Mouse (Mus musculus) left cerebral cortex, adult 11 months (tissue): ENCODE results near the gene Nckap5l.

Experiments used
- DNase-seq: peaks from one replicate; pipeline ENCODE4 v3.0.0; 2022; ENCODE audit warnings: low spot score

The Nckap5l gene

DNA sequence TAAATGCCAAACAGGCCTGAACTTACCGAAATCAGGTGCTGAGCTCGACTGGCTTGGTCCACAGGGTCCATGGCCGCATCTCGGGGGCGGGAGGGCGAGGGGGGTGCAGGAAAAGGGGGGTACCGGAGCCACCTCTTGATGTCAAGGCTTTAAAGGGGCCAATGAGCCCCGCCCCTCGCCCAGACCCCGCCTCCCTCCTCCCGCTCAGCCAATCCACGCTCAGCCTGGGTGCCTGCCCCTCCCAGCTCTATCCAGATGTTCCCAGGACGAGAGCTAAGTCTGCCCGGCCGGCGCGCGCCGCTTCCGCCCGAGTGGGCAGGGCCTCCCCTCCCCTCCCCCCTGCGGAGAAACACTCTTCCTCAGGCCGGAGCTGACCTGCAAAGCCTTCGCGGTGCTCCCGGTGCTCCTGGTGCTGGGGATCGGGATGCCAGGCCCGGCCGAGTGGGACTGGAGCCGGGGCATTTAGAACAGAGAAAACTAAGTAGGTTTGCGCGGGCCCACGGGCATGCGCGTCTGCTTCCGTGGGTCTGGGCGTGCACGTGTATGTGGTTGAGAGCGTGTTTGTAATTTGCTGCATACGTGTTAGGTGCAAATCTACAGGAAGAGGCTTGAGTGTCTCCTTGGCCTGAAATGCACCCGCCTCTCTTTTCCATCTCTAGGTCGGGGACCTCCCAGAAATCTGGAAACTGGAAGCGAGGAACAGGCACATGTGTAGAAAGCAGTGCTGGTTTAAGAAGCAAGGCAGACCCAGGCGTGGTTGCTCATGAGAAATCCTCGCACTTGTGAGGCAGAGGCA is at the start of gene Nckap5l:
TSS of gene Nckap5l (minus strand) at position 143 of the 796 bp plus-strand sequence.
- peak; percentile 87 for DNase-seq

DNA sequence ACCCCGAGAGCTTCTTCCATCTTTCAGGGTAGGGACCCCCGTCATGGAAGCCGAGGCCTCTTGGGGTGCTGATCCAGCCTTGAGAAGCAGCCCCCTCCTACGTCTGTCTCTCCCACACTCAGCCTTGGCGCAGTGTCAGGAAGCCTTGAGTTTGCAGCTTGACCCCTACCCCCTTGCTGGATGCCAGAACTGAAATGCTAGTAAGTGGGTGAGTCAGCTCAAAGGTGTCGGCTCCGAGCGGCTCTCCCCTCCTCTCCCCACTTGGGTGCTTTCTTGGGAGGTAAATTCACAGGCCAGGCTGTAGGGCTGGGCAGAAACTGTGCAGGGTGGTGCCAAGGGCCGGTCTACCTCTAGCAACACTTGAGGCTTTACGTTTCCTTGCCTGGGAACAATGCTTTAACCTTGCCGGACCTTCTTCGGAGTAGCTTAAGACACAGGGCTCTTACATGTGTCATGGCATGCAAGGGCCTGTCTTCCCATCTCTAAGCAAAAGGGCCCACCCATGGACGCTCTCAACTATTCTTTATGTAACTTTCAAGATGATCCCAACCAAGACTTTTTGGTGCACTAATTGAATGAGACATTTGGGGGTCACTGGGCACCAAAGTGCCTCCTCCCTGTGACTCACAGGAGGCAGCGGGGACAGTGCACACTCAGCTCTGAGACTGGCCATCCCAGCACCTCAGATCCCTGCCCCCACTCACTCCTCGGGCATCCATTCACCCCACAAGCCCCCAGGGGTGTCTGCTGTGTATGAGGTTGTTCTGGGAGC is 48.0 kb upstream of the Nckap5l start:
- no peak for DNase-seq

DNA sequence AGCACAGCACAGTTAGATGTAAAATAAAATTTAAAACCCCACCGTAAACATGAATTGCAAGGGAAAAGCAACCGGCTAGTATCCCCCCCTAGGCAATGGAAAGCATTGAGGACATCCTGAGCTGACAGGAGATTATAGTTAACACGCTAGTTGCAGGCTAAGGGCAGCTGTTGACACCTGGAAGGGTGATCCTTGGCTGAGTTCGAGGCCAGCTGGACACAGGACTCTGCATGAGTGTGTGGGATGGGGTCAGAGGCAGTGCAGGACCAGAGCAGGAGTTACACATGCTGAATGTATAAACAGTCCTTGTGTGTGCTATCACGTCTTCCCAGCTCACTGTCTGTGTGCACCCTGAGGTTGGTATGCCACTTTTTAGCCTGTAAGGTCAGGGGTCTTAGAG is 45.7 kb upstream of the Nckap5l start:
- no peak for DNase-seq

DNA sequence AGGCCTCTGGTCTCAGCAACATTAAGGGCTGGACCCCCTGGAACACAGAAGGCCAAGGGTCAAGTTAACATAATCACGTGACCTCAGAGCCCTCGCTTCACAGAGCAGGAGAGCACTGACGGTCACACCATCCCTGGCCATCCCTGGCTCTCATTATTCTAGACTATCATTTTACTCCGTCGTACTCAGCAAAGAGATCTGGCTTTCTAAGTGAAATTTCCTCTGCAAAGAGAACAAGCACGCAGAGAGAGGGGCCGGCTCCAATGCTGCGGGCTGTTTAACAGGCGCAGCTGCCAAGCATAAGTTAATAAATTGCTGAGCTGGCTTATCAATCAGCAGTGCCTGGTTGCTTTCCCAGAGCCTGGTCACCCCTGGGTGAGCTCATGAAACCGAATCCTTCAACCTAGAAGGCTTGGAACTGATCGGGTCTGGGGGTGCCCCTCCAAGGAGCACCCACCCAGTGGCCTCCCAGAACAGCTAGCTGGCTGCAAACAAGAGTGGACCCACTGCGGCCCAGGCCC is 44.8 kb upstream of the Nckap5l start:
- DNase-seq: no peak

DNA sequence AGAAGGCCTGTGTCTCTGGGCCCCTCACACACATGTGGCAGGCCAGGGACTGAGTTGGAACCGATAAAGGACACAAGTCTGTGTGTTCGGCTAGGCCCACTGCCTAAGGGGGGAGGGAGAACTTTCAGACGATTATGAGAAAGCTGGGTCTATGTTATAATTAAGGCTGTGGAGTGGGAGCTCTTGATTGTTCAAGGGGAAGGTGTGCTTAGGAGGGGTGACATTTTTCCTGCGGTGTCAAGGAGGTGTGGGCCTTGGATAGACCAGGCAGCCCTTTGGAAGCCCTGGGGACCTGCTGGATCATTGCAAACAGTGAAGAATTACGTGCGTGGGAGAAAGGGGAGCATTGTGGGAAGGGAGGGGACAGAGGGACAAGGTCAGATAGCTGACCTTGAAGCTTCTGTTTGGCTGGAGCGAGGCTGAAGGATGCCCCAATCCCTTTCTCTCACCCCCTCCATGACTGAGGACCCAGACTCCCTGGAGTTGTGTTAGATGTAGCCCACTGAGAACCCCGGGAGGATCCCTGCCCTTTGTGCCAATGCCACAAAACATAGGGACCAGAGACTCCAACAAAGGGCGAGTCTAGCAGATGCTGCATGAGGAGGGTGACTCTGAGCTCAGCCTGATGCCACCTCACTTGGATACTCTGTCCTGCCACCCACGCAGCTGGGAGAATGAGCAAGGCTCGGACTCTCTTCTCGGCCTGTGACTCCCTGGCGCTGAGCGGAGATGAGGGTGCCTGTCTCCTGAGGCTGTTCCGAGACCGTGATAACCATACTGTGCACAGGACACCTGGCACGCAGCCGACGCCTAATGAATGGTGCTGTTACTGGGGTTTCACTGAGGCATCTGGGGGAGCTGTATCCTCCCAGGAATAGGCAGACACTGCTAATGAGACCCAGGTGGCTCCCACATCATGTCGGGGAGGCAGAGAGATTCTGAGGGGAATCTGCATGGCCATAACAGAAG is 44.0 kb upstream of the Nckap5l start:
- peak; percentile 71 for DNase-seq

DNA sequence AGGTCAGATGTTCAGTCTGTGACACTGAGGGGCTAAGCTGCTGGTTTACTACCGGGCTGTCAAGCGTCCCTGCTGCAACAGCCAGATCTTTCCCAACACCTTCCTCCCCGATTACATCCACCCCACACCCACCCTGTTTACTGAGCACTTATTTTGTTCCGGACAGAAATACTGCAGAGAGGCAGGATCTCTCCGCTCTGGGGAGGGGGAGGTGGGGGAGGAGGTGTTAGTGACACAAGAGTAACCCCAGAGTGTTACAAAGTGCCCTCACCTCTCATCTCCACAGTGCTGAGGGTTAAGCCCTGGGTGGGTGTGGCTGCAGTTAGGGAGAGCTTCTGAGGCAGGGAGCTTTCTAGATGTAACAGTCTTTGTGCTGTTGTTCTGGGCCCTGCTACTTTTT is 42.8 kb upstream of the Nckap5l start:
- DNase-seq: no peak

DNA sequence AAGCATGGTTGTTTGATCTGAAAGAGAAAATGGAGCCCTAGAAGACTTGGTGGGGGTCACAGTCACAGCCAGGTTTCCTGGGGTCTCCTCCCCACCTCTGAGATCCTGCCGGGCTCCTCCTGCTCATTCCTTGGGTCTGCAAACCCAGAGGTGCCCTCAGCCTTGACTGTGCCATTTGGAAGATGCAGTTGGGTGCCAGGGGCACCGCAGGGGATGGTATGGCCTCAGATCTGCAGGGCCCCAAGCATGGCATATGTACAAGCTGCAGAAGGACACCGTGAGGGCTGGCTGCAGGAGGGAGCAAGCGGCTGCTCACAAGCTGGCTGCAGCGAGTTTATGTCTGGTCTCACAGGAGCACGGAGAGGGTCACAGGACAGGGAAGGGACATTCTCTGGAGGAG is 42.2 kb upstream of the Nckap5l start:
- DNase-seq: no peak

DNA sequence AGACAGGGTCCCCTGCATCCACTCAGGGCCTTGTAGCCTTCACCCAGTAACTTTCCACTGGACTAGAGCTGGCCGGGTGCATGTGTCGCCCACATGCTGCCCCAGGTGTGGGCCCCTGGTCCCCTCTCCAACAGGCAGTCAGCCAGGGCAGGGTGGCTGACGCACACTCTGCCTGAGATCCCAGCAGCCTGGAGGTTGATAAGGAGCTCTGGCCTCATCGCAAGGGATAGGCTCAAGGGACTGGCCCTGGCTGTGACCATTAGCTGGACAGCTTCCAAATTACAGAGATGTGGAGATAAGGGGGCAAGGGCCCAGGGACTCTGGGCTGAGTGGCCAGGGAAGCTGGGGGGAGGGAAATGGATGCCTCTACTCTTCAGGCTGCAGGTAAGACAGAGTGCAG is 41.2 kb upstream of the Nckap5l start:
- DNase-seq: no peak

DNA sequence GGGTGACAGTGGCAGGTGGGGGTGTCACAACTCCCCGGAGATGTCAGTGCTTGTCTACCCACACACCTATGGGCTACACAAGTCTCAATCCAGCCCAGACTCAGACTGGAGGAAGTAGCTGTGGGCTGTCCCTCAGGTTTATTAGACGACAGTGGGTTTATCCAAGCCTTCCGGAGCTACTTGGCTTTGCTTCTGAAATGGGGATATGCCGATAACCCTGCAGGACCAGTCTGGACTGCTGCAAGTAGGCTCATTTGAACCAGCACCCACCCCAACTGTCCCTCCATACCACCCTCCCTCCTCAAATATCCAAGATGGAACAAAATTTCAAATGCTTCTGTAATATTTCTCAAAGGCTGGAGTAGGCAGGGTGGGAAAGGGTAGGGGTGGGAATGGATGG is 40.8 kb upstream of the Nckap5l start:
- no peak for DNase-seq

DNA sequence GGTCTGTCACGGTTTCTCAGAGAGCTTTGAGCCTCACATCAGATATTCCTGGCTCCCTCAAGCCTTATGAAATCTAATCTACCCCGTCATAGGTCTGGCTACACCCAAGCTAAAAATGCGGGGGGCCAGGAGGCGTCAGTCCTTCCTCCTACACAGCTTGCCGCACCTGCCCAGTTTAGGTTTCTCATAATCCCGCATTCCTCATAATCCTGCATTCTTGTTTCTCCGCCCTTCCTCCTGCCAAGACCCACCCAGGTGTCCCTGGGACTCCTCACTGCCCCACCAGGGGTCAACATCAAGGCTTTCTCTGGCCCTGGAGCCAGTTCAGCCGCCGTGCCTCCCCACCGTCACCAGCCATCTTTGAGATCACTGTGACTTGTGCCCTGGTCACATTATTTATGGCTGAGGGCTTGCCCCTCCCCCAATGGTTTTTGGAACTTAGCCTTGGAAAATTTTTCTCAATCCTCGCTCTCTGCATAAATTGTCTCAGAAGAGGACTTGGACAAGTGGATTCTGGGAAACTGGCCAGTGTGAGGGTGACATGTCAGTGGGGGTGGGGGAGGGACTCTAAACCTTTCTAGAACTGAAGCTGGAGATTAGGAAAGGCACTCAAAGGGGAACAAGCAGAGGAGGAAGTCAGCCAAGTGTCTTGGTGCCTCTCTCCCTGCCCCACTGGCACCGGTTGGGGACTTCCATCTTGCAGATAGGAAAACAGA is 40.1 kb upstream of the Nckap5l start:
- peak; percentile 57 for DNase-seq

DNA sequence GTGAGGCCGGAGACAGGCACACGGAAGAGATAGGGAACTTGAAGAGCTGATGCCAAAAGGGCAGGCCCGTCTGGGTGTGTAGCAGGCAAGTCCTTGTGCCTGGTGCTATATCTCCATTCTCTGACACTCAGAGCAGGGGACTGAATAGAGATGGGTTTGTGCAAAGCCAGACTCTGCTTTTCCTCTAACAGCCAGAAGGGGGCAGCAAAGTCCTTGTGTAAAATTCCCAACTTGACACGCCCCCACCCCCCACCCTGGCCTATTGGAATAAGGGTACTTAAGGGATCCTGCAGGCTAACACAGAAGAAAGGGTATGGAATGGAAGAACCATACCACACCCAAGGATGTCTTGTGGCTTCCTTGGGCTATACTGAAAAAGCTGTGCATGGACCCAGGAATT is 39.5 kb upstream of the Nckap5l start:
- DNase-seq: peak; percentile 66

DNA sequence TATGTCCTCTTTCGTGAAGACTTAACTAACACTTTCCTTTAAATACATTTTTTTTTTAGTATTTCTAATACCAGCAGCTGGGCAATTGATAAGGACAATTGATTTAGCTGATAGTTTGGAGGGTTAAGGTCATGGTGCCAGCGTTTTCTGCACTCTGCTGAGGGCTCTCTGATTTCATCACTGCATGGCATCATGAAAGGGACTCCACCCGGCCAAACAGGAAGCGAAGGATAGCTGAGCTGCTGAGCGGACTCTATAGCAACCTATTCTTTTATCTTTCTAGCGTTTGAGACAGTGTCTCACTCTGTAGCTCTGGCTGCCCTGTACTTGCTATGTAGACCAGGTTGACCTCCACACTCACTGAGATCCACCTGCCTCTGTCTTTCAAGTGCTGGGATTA is 27.2 kb upstream of the Nckap5l start:
- DNase-seq: no peak

DNA sequence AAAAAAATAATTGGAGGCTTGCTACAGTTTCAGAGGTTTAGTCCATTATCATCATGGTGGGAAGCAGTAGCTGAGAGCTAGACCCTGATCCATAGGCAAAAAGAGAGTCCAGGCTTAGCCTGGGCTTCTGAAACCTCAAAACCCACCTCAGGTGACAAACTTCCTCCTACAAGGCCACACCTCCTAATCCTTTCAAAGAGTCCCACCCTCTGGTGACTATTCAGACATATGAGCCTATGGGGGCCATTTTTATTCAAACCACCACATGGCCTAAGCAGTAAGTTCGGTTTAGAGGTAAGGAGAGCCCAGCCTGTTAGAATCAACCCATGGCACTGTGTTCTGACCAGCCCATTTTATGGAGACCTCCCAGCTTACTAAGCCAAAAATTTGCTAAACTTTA is 18.3 kb upstream of the Nckap5l start:
- DNase-seq: no peak

DNA sequence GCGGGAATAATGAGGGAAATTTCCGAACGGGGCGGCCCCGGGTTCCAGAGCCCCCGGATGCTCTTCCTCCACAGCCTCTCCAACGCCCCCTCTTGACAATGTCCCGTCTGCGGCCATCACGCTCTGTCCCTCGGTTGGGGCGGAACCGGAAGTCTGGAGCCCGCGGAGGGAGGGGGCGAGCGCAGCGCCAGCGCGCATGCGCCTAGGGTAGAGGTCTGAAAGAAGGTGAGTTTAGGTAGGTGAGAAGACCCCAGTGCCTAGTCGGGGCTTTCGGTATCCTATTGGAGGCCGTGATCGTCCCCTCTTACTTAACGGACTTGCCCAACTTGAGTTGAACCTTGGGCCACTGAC is 17.0 kb upstream of the Nckap5l start, which contains the start of gene Bcdin3d:
TSS of gene Bcdin3d (minus strand) at position 155 of the 351 bp plus-strand sequence.
- peak; percentile 63 for DNase-seq

DNA sequence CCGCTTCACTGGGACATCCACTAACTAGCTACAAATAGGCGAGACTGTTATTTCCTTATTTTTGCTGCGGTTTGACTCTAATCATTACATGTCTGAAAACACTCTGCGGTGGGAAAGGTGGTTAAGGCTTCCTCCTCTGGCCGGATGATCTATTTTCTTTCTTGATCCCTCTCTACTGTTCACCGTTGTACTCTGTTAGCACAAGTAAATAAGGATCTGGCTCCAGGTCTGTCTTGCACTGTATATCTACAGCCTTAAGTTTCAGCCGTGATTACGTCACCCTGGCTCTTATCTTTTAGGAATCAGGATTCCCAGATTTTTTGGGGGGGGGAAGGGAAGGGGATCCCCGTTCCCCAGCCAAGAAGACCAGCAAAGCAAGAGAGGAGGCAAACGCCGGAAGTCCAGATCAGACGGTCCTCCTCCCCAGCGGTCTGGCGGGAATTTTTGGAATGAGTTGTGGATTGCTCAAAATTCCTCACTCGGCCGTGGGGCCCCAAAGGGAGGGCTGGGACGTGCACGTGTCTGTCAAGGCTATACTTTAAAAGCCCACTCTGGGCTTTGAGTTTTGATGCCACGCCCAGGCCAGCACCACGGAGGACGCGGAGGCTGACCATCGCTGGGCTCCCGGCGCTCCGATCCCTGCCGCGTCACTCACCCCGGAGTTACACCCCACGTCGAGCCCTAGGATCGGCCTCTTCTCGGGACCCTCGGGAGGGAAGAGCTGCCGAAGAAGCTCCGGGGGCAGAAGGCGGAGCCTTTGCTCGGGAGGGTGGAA is 16.4 kb upstream of the Nckap5l start:
- no peak for DNase-seq

DNA sequence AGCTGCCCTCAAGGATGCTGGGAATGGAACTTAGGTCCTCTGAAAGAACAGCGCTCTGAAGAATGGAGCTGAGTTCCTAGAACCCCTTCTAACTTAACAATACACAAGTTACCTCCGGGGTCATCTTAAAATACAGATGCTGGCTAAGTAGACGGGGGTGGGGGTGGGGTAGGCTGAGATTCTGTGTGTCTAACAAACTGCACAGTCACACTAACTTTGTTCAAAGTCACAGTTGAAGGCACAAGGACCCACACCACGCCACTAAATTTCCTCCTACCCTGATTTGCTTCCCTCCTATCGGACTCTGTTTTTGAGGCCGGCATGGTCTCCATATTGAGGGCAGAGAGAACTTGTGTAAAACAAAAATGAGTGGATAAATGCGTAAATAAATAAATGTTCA is 15.4 kb upstream of the Nckap5l start:
- DNase-seq: no peak

DNA sequence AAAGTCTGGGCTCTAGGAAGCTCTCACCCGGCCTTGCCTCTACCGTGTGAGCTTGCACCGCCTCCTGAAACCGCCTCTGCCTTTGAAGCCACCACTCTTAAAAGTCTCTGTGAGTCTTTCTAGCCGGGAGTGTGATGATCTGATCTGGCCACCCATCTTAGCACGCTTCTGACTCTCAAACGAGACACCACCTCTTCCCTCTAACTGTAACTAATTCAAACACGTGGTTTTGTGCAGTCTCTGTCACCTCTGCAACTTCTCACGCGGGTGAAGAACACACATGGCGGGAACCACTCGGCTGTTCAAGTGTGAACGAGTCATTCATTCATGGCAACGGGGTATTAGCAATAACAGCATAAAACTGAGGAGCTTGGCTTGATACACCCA is 14.1 kb upstream of the Nckap5l start:
- no peak for DNase-seq

DNA sequence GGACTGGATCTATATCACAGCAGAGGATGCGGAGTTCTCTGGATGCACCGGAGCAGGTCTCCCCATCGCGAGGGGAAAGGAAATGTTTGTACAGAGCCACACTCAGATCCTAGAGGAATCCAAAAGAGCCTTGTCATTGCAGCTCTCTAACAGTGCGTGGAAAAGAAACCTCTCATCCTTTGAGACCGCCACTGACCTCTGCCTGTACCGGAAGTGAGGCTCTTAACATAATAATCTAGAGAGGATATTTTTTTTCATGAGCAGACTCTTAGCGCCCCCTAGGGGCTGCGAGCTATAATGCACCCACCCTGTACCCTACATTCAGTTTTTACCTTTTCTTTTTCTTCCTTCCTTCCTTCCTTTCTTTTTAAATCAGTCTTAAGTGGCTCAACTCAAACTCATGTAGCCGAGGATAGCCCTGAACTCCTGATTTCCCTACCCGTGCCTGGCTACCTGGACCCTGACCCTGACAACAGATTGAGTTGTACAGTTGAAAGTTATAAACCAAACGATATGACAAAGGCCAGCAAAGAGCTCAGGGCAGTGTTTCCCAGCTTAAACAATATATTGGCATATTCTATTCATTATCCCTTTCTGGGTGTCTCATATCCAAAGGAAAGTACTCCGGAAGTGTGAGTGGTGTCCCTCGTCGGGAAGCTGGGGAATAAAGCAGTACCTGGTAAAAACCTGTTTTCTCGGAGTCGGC is 13.6 kb upstream of the Nckap5l start:
- DNase-seq: no peak

DNA sequence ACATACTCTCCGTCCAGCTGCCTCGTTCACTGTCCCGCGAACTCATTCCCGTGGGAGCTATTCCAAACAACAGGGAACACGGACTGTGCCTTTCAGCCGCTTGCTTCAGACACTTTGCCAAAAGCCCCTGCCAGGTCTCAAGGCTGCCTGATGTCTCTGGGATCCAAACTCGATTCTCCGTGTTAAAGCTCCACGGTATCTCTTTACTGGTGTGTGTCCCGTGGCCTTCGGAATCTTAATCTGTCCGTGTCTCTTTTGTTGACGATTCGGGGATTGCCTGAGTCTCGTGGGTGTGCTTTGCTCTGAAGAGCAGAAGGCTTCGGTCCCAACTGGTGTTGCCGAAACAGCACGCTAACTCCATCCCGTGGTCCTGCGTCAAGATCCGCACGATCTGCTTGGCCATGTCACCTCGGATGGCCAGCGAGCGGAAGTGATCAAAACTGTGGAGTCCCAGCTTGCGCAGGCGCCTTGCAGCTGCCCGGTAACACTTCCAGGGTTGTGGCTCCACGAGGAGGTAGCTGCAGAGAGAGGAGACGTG is 12.7 kb upstream of the Nckap5l start:
- DNase-seq: no peak

DNA sequence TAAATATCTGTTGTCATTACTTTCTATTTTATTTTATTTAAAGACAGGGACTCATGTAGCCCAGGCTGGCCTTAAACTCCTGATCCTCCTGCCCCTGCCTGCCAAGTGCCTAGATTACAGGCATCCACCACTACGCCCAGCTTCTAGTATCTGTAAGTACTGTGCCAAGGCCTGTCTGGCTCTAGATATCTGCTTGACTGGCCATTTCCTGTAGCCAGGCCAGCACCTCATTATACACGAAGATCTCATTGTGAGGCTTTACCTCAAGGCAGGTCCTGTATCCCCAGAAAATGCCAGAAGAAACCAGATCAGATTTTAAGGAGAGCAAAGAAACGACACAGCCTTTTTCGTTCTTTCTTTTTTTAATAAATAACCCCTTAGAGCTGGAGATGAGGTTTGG is 12.2 kb upstream of the Nckap5l start:
- no peak for DNase-seq
